Mouse (Mus musculus) intestine, embryonic 14.5 days (tissue): ENCODE measurements around the gene Itpk1. TPM values are rescaled to one million over a fixed set of nuclear protein-coding genes. Genes with fewer than 3 reads are reported as not detected.

Source experiments
- ATAC-seq: fragments of 200-750 bp; cut with Nextera tagmentation; replicated peaks from 2 replicates; pipeline ENCODE4 v1.8.0; 2017; ENCODE audit warnings: low read depth, moderate number of reproducible peaks, moderate TSS enrichment, moderate library complexity; ENCODE audit not compliant: low FRiP score, low TSS enrichment
- DNase-seq: peaks from one replicate; pipeline ENCODE4 v3.0.0-alpha.2; 2018; ENCODE audit warnings: low spot score
- H3K27ac ChIP-seq: fragments of 300-500 bp; sonication (generic); 2 replicates; pipeline ENCODE4 v1.5.1; 2014; ENCODE audit warnings: low read depth, mild to moderate bottlenecking, control low read depth
- H3K27me3 ChIP-seq: fragments of 300-500 bp; sonication (generic); replicated peaks from 2 replicates; pipeline ENCODE4 v1.6.1; 2014; ENCODE audit warnings: low read length, control low read depth; ENCODE audit not compliant: control insufficient read depth, insufficient read depth
- H3K36me3 ChIP-seq: fragments of 300-500 bp; sonication (generic); 2 replicates; pipeline ENCODE4 v1.6.1; 2014; ENCODE audit warnings: low read length, control low read depth; ENCODE audit not compliant: control insufficient read depth, insufficient read depth
- H3K4me1 ChIP-seq: fragments of 300-500 bp; sonication (generic); replicated peaks from 2 replicates; pipeline ENCODE4 v1.6.1; 2014; ENCODE audit warnings: low read length, control low read depth, mixed read lengths; ENCODE audit not compliant: control insufficient read depth, insufficient read depth
- H3K4me2 ChIP-seq: fragments of 300-500 bp; sonication (generic); 2 replicates; pipeline ENCODE4 v1.6.1; 2014; ENCODE audit warnings: low read length
- H3K4me3 ChIP-seq: fragments of 300-500 bp; sonication (generic); 2 replicates; pipeline ENCODE4 v1.5.1; 2014; ENCODE audit warnings: low read depth, low read length, control low read depth, mixed read lengths
- H3K9ac ChIP-seq: fragments of 300-500 bp; sonication (generic); 2 replicates; pipeline ENCODE4 v1.6.1; 2014; ENCODE audit warnings: mild to moderate bottlenecking, low read length
- H3K9me3 ChIP-seq: fragments of 300-500 bp; sonication (generic); 2 replicates; pipeline ENCODE4 v1.6.1; 2016; ENCODE audit warnings: low read length, control low read depth; ENCODE audit not compliant: control insufficient read depth
- WGBS: fragments of 180-500 bp; shearing (Covaris S2); extraction: QIAGEN DNeasy Blood & Tissue Kit; methylation state at CpG from one replicate; pipeline ENCODE4 v1.1.7; 2014; 5-methylcytosine and 5-hydroxymethylcytosine counted together
- polyA plus RNA-seq: library from polyadenylated mRNA; unstranded; fragments of >200 nt; fragmentation: Nextera tagmentation; extraction: Ambion mirVana; gene quantifications from 2 replicates; pipeline ENCODE4 v1.2.1, GENCODE M21; 2014

Gene Itpk1
- polyA plus RNA-seq, 1 experiment from 2014 or later = 31.5 TPM

DNA sequence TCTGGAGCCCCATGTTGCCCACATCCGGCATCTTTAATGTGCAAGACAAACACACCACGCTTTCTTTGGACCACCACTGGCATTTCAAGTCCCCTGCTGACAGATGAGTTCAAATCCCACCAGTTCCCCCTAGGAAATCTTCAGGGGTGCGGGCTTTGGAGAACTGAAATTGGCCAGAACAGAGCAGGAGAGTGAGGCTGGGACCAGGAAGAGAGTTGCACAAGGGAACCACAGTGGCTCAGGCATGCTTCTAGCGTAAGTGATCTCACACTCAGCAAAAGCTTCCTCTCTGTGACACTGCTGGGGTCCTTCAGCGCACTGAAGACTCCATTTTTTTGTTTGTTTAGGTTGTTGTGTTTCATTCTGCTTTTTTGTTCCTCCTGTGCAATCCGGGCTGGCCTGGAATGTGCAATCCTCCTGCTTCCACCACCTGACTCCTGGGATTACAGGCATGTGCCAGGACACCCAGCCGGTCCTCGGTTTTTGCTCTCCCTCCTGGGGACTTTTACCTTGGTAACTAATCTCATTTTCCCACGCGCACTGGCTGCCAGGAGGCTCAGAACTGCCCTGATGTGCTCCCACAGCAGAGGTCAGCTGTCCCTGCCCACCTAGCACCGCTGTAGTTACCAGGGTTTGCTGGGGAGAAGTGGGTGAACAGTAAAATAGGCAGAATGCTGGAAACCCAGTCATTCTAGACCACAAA is 41.2 kb downstream of the Itpk1 start:
- no peaks in the 10 kb centered on the region for H3K36me3 ChIP-seq
- no peak overlapping the region for H3K9ac ChIP-seq
- no peaks in the 10 kb centered on the region for H3K9me3 ChIP-seq
- no peak for DNase-seq
- no peak overlapping the region for H3K4me3 ChIP-seq
- H3K4me2 ChIP-seq = no peak overlapping the region
- H3K27ac ChIP-seq = no peak overlapping the region
- 88% methylated on average over 11 of the region's 11 CpGs for WGBS
- H3K27me3 ChIP-seq = no peaks in the 10 kb centered on the region
- ATAC-seq = no peak
- H3K4me1 ChIP-seq = no peaks in the 10 kb centered on the region

DNA sequence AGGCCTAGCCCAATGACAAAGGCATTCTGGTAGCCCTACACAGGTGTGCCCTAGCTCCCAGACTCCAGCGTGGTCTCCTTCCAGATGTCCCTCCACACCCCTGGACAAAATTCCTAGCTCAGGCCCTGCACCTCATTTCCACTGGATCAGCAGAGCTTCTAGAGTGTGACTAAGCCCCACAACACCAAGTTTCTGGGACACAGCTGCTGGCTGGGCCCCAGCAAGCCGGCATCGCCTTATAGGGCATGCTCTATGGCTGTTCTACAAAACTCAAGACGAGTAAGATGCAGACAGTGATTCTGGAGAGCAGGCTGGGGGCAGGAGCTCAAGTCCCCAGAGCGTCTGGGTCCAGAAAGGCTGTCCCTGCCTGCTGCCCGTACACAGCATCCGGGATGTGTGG is 43.0 kb downstream of the Itpk1 start:
- Histone ChIP-seq H3K27me3 (no peaks in the 10 kb centered on the region), H3K27ac (no peak overlapping the region), H3K4me3 (no peak overlapping the region), H3K9me3 (no peaks in the 10 kb centered on the region), H3K4me2 (no peak overlapping the region), H3K9ac (no peak overlapping the region), H3K4me1 (no peaks in the 10 kb centered on the region), H3K36me3 (no peaks in the 10 kb centered on the region)
- 81% methylated on average over 7 of the region's 7 CpGs for WGBS
- no peak for DNase-seq
- ATAC-seq = no peak

DNA sequence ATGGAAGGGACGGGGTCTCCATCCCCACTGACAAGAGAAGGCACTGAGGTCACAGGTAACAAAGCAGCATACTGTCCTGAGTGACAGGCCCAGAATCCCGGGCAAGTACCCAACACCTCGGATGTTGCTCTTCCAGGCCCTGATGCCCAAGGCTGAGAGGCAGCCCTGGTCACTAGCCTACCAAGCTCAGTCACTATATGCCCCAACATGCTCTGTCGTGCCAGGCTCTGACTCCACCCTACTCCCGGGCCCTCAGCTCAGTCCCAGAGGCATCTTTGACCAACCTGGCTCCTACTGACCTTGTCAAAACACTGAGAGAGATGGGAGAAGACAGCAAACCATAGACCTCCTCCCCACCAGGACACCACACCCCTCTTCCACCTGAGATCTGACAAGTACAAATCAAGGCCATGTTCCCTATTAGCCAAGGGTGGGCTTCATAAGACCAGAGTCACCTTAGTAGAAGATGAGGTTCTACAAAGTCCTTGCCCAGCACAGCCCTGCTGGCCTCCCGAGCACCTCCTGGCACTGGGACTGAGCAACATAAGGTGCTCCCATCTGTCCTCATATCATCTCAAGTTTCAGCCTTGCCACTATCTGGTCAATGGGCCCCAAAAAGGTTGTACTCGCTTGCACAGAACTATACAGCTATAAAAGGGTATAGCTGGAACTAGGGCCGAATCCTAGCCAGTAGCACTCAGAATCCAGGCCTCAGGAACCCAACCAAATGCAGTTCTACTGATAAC is 43.7 kb downstream of the Itpk1 start:
- WGBS = 86% methylated on average over 8 of the region's 8 CpGs
- Histone ChIP-seq H3K27ac (no peak overlapping the region), H3K4me1 (peaks cover 4% of the 10 kb centered on the region; the same call in 1 of the 2 replicates)

DNA sequence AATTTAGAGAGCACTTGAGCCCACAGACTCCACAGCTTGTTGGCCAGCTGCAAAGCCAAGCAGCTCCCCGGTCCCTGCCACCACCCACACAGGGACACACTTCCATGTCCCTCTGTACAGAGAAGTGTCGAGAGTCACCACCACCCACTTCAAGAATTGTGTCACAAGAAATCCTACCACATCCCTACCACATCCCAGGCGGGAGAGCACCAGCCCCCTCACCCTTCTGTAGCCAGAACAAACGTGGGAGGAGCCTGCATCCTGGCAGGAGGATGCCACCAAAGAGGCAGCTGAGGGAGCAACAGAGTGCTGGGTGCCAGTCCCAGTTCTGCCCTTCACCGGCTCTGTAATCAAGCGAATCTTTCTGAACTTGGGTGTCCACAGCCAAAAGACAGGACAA is 51.7 kb downstream of the Itpk1 start:
- no peaks in the 10 kb centered on the region for H3K9me3 ChIP-seq
- no peak for ATAC-seq
- no peak overlapping the region for H3K4me3 ChIP-seq
- no peak overlapping the region for H3K27ac ChIP-seq
- no peak overlapping the region for H3K4me2 ChIP-seq
- DNase-seq = no peak
- H3K36me3 ChIP-seq = no peaks in the 10 kb centered on the region
- peaks cover 18% of the 10 kb centered on the region for H3K4me1 ChIP-seq
- no peak overlapping the region for H3K9ac ChIP-seq
- no peaks in the 10 kb centered on the region for H3K27me3 ChIP-seq
- WGBS = 65% methylated on average over 6 of the region's 6 CpGs

More for the DNA sequence above, 43.7 kb downstream of the Itpk1 start:
- no peaks in the 10 kb centered on the region for H3K36me3 ChIP-seq
- no peaks in the 10 kb centered on the region for H3K27me3 ChIP-seq
- ATAC-seq = no peak
- DNase-seq = no peak
- H3K9ac ChIP-seq = no peak overlapping the region
- H3K4me3 ChIP-seq = no peak overlapping the region
- no peaks in the 10 kb centered on the region for H3K9me3 ChIP-seq
- H3K4me2 ChIP-seq = no peak overlapping the region

DNA sequence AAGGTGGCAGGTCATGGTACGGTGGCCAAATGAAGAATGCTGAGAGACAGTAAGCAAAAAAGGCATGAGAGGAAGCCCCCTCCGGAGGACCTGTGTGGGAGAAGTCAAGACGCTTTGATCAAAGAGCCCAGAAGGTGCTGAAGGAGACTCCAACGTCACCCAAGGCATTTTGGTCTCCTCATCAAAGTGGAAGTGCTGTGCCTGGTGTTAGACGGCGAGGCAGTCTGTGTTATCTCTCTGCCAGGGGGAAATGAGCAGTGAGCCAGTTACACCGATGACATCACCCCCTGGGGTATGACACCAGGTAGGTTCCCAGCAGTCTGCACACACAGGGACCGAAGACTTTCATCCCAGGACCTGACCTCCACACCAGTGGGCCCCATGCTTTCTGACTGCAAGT is 52.3 kb downstream of the Itpk1 start:
- H3K4me2 ChIP-seq = no peak overlapping the region
- no peaks in the 10 kb centered on the region for H3K36me3 ChIP-seq
- H3K4me1 ChIP-seq = peaks cover 21% of the 10 kb centered on the region
- WGBS = 29% methylated on average over 8 of the region's 8 CpGs
- no peaks in the 10 kb centered on the region for H3K27me3 ChIP-seq
- no peak overlapping the region for H3K9ac ChIP-seq
- no peak overlapping the region for H3K4me3 ChIP-seq
- H3K27ac ChIP-seq = no peak overlapping the region
- DNase-seq (no peak), ATAC-seq (no peak)
- no peaks in the 10 kb centered on the region for H3K9me3 ChIP-seq

DNA sequence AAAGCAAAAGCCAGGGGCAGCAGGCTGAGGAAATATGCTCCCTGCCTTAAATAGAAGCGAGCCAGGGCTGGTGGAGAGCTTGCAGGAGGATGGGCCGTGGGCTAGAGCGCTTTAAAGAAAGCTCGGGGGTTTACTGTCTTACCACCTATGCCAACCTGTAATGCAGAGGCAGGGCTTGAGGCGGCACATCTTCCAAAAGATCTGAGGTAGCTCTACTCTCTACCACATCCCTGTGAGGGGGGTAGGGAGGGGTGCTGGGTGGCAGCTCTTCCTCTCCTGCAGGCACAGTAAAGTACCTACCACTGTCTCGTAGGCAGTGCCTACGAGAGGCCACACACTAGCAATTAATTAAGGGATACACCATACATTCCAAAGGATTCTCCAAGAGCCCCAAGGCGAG is 52.9 kb downstream of the Itpk1 start:
- no peak overlapping the region for H3K27ac ChIP-seq
- H3K9ac ChIP-seq = no peak overlapping the region
- no peak overlapping the region for H3K4me3 ChIP-seq
- no peaks in the 10 kb centered on the region for H3K27me3 ChIP-seq
- H3K9me3 ChIP-seq = no peaks in the 10 kb centered on the region
- H3K4me2 ChIP-seq = no peak overlapping the region
- peaks cover 21% of the 10 kb centered on the region for H3K4me1 ChIP-seq
- no peaks in the 10 kb centered on the region for H3K36me3 ChIP-seq
- 64% methylated on average over 8 of the region's 8 CpGs for WGBS
- ATAC-seq (no peak; the same call in 1 of the 2 replicates), DNase-seq (no peak)

DNA sequence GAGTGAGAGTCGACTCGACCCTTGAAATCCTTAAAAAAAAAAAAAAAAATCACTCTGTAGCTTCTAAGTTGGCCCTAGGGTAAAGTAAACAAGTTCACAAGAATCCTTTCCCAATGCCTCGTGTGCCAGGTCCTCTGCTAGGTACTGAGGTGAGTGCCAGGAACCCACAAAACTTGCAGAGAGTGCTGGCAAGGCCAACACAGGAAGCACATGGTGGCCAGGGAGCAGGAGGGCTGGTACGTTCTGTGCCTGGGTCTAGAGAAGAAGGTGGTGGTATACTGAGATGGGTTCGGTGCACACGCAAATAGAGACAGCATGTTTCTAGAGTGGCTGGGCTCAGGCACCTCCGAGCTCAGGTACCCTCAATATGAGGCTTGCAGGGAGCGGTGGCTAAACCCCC is 53.3 kb downstream of the Itpk1 start:
- ATAC-seq = no peak
- peaks cover 22% of the 10 kb centered on the region for H3K4me1 ChIP-seq
- H3K27ac ChIP-seq = no peak overlapping the region

DNA sequence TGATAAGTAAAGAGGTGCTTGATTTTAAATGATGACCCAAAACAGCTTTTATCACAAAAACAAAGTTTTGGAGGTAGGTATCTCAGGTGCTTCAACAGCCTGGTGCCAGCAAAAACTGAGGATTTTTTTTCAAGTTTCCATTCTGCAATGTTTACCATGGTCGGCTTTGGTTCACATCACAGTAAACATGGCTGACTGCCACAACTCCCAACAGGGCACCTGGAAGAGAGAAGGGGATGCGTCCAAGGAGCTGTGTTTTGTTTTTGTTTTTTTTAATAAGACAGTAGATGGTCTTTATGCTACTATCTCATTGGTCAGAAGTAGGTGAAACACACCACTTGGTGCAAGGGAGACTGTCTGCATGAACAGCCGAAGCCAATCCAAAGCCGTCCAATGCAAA is 54.1 kb downstream of the Itpk1 start:
- ATAC-seq = no peak
- no peak overlapping the region for H3K4me3 ChIP-seq
- no peaks in the 10 kb centered on the region for H3K27me3 ChIP-seq
- no peak for DNase-seq
- H3K4me2 ChIP-seq = no peak overlapping the region
- H3K27ac ChIP-seq = no peak overlapping the region
- 88% methylated on average over 4 of the region's 4 CpGs for WGBS
- H3K4me1 ChIP-seq = peaks cover 19% of the 10 kb centered on the region
- no peaks in the 10 kb centered on the region for H3K36me3 ChIP-seq
- no peaks in the 10 kb centered on the region for H3K9me3 ChIP-seq
- no peak overlapping the region for H3K9ac ChIP-seq

More for the DNA sequence above, 53.3 kb downstream of the Itpk1 start:
- H3K4me2 ChIP-seq = no peak overlapping the region
- H3K36me3 ChIP-seq = no peaks in the 10 kb centered on the region
- no peak overlapping the region for H3K4me3 ChIP-seq
- H3K9ac ChIP-seq = no peak overlapping the region
- no peaks in the 10 kb centered on the region for H3K9me3 ChIP-seq
- no peak for DNase-seq
- H3K27me3 ChIP-seq = no peaks in the 10 kb centered on the region
- 75% methylated on average over 8 of the region's 8 CpGs for WGBS
